Mouse (Mus musculus): ENCODE data around the gene Sys1.
A peak's percentile ranks its signal among the peaks of the same experiment; 100 is the strongest.

The Sys1 gene

GRCm38 (mm10) chr2:164454846-164455245, 1.9 kb upstream of the Sys1 start:
- DNase-seq, result no peak

DNA sequence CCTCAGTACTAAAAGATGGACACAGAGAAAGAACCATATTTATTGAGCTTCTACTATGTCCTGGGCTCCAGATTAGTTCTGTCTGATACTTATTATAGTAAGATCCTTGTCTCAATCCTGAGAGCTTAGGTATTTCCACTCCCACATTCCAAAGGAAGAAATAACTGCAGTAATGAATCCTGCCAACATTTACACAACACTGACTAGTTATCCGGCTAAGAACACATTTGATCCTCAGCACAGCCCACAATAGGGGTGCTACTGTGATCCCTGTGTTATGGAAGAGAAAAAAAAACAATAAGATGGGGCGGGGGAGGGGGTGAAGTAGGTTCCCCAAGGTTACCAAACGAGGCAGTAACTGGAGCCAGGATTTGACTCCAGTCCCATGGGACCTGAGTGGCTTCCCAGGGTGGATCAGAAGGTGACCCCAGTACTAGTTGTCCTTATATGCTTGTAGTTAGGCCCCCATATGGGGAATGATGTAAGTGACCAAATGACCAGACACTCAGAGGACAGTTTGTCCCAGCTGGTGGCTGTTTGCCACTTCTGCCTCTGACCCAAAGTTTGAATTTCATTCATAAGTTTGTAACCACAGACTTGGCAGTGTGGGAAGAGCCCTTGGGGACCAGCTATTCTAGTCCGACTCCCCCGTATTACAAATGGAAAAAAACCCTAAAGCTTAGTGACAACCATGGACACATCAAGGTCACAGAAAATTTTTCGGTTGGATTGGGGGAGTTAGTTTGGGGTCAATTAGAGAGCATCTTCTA, 1.2 kb upstream of the Sys1 start:
- DNase-seq, result no peak

GRCm38 (mm10) chr2:164456413-164456812, 351 bp upstream of the Sys1 start:
- DNase-seq, result no peak

DNA sequence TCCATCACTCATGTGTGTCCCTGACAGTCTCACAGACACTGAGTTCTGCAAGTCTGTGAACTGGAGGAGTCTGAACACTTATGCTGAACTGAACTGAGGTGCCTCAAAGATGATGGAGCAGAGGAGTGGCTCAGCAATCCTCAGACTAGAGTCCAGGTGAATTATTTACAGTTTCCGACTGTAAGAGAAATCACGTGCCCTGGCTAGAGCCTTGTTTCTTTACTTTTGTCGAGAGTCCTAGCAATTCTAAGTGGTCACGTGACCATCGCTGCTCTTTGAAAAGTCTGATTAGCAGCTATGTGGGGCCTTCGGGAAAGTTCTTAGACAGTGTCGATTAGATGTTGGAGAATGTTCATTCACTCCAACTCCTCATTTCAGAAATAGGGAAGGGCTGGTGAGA, 1.2 kb downstream of the Sys1 start:
- no peak for DNase-seq

GRCm38 (mm10) chr2:164458535-164458934, 1.8 kb downstream of the Sys1 start:
- DNase-seq, result no peak

DNA sequence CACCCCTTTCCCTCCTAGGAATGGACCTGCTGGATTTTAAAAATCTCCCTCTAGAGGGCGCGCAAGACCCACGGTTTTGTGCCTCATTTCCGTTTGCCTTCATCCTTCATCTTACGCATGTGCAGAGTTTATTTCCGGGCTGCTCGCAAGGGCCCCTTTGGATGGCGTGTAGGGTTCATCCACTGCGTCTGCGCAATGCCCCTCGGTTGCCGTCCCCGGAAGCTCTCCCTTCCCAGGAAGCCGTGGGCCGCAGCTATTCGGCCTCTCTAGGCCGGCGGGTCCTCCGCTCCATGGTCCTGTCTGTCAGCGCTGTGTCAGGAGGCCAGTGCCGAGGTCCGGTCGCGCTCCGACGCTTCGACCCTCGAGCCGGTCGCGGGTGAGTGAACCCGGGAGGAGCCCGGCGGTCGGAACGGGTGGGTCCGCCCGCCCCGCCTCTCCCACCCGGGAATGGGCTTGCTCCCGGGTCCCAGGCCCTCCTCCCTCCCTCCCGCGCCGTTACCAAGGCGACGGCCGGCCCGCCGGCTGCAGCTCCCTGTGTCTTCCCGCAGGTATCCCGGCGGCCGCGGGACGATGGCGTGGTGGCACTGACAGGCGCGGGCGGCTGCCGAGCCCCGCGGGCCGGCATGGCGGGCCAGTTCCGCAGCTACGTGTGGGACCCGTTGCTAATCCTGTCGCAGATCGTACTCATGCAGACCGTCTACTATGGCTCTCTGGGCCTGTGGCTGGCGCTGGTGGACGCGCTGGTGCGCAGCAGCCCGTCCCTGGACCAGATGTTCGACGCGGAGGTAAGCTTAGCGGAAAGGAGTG, 4.2 kb downstream of the Sys1 start, which contains the start of gene Gm20458:
Gene Gm20458 (plus strand): TSS at position 223 of the 807 bp plus-strand sequence.
- peak; percentile 99 for DNase-seq

- DNase-seq, result no peak
Measured at GRCm38 (mm10) chr2:164465161-164465560, 8.4 kb downstream of the Sys1 start.

GRCm38 (mm10) chr2:164466787-164467186, 10.0 kb downstream of the Sys1 start:
- no peak for DNase-seq

GRCm38 (mm10) chr2:164470254-164470653, 13.5 kb downstream of the Sys1 start:
- no peak for DNase-seq

DNA sequence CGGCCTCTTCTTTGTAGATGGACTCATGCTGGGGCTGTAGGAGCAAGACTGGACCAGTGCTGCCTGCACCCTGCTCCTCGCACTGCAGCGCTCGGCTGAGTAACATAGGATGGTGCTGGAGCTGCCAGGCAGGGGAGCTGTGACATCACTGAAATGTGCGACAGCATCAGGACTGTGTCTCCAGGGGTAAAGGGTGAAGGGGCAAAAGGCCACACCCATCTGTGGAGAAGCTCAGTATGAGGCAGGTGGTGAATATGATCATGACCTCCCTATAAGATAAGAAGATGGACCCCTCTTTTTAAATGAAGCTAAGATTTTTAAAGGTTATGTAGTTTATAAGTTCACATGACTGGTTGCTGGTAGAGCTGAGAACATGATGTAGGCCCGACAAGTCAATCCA, 16.9 kb downstream of the Sys1 start, which contains the start of gene Trp53tg5:
Gene Trp53tg5 (minus strand): TSS at position 101 of the 400 bp plus-strand sequence.
- DNase-seq, result no peak

DNA sequence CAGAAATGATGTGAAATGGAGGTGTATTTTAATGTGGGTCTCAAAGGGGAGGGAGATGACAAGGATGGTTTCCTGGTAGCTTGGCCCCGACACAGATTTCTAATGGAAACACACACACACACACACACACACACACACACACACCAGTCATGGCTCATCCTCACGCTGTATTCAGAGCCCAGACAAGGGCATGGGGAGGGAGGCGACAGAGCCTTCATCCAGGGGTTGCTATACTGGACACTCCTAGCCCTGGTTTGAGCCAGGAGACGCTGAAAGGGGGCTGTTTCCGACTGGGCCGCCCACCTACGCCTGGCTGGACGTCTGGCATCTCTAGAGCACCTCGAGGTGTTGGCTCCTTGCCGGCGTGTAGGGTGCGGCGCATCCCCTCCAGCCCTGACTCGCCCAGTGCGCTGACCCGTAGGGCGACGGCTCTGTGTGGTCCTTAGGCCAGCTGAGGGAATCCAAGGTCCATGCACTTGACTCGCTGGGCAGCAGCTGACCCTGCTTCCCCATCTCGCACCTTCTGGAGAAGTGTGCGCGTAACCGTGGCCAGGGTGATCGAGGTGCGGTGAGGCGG, 29.0 kb downstream of the Sys1 start, which contains the start of gene Dbndd2:
Gene Dbndd2 (plus strand): TSS at position 426 of the 577 bp plus-strand sequence.
- peak; percentile 86 for DNase-seq

GRCm38 (mm10) chr2:164486258-164487114, 29.7 kb downstream of the Sys1 start:
- peak; percentile 68 for DNase-seq

DNA sequence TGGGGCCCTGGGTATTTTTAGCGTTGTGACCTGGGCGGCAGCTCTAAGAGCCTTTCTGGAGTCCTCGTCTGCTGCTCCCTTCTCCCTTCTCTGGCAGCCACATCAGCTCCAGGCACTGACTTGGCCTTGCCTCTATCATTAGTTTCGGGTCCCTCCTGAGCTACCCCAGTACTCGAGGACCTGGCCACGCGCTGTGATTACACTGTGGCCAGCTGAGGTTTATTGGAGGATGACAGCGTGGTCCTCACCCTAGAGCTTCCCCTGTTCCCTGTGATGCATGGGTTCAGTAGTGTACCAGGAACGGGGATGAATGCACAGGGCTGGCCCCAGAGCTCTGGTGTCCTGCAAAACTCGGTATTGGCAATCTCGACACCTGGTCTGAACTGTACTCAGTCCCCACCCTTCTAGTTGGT, 30.4 kb downstream of the Sys1 start:
- DNase-seq, result no peak

DNA sequence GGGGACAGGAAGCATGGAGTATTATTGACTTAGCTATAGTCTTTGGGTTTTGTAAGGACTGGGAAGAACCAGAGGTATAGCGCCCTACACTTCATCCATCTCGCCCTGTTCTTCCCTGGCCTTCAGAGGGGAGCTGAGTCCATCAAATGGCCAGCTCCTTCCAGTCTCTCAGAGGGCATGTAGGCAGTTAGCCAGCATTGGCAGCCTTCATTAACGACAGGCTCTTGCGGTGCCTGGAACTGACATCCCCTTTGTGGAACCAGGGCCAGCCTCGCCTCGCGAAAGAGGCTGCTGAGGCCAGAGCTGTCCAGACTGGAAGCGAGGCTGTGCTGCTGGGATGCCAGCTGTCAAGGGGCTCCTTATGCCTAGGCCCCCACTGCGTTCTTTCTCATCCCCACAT, 31.0 kb downstream of the Sys1 start:
- peak; percentile 84 for DNase-seq

DNA sequence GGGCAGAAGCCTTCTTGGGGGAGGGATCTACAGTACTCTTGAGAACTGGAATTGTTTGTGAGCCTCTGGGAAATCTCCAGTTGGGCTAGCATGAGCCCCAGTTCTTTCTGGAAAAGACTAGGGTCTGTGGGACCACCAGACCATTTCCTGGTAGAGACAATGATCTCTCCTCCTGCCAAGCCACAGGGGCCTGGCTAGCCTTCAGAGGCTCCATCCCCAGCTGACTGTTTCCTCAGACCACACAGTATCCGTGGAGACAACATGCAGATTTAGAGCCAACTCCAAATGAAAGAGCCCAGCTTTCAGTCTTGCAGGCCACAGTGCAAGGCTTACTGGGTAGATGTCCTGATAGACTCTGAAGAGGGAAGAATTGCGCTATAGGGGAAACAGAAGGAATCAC, 37.4 kb downstream of the Sys1 start:
- DNase-seq, result peak; percentile 35

GRCm38 (mm10) chr2:164496331-164496730, 39.6 kb downstream of the Sys1 start:
- DNase-seq, result no peak

- DNase-seq, result peak; percentile 88
Measured at GRCm38 (mm10) chr2:164496847-164497690, 40.3 kb downstream of the Sys1 start, which contains the start of gene Pigt. Gene Pigt, plus strand, starts transcription at chr2:164497520.

- DNase-seq, result peak; percentile 46
Measured at GRCm38 (mm10) chr2:164497691-164498268, 41.0 kb downstream of the Sys1 start.

GRCm38 (mm10) chr2:164499317-164499716, 42.6 kb downstream of the Sys1 start:
- DNase-seq, result no peak

DNA sequence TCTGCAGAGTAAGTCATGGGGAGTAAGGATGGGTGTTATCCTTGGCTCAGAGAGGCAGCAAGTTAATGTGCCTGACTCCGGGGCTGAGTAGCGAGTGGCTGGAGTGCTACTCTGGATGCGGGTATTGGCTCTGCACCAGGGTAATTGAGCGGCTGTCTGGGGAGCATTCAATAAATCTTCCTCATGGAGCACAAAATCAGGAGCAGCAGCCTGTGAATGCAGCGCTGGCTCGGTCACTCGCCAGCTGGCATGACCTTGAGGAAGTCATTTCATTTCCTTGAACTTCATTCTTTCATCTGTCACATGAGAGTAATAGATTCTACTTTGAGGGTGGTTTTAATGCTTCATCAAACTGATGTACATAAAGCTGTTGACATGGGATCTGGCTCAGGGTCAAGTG, 43.7 kb downstream of the Sys1 start:
- peak; percentile 15 for DNase-seq

DNA sequence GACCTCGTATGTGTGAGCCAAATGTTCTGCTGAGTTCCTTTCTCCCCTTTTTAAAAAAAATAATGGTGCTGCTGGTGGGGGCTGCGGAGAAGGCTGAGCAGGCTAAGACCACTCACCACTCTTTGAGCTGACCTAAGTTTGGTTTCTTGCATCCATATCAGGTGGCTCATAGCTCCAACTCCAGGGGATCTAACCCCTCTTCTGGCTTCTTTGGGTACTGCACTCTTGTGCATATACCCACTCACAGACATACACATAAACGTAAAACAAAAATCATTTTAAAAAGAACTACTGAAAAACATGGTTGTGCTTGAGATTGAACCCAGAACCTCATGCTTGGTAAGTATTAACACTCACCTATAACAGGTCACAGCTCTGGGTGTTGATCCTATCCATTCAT, 48.2 kb downstream of the Sys1 start:
- no peak for DNase-seq

All from cerebellum, adult 11-12 months (tissue).